Mouse (Mus musculus) heart, embryonic 11.5 days (tissue): Measurements from ENCODE around the gene Usp13. TPM values are rescaled to one million over a fixed set of nuclear protein-coding genes. Genes with fewer than 3 reads are reported as not detected.

Experiments
- ATAC-seq: fragments of 200-750 bp; cut with Nextera tagmentation; replicated peaks from 2 replicates; pipeline ENCODE4 v1.8.0; 2017; ENCODE audit warnings: moderate library complexity; ENCODE audit not compliant: insufficient number of reproducible peaks, low FRiP score, low TSS enrichment
- H3K27ac ChIP-seq: fragments of 300-500 bp; sonication (generic); 2 replicates; pipeline ENCODE4 v1.5.1; 2014; ENCODE audit warnings: mild to moderate bottlenecking, low read depth, low read length
- H3K27me3 ChIP-seq: fragments of 300-500 bp; sonication (generic); 2 replicates; pipeline ENCODE4 v1.6.1; 2014; ENCODE audit warnings: mild to moderate bottlenecking, low read length, mixed read lengths; ENCODE audit not compliant: control insufficient read depth, insufficient read depth
- H3K36me3 ChIP-seq: fragments of 300-500 bp; sonication (generic); 2 replicates; pipeline ENCODE4 v1.6.1; 2014; ENCODE audit warnings: mild to moderate bottlenecking, low read length, moderate library complexity, mixed read lengths; ENCODE audit not compliant: control insufficient read depth, insufficient read depth
- H3K4me1 ChIP-seq: fragments of 300-500 bp; sonication (generic); 2 replicates; pipeline ENCODE4 v1.6.1; 2014; ENCODE audit warnings: low read length; ENCODE audit not compliant: control insufficient read depth, insufficient read depth
- H3K4me2 ChIP-seq: fragments of 300-500 bp; sonication (generic); 2 replicates; pipeline ENCODE4 v1.6.1; 2014; ENCODE audit warnings: mild to moderate bottlenecking, moderate library complexity
- H3K4me3 ChIP-seq: fragments of 300-500 bp; sonication (generic); 2 replicates; pipeline ENCODE4 v1.5.1; 2014; ENCODE audit warnings: low read depth, low read length
- H3K9ac ChIP-seq: fragments of 300-500 bp; sonication (generic); 2 replicates; pipeline ENCODE4 v1.6.1; 2014; ENCODE audit warnings: mild to moderate bottlenecking, low read depth, low read length, moderate library complexity
- H3K9me3 ChIP-seq: fragments of 300-500 bp; sonication (generic); replicated peaks from 2 replicates; pipeline ENCODE4 v1.6.1; 2016; ENCODE audit warnings: low read length; ENCODE audit not compliant: control insufficient read depth
- WGBS: fragments of 180-500 bp; shearing (Covaris S2); extraction: QIAGEN DNeasy Blood & Tissue Kit; methylation state at CpG from one replicate; pipeline ENCODE4 v1.1.7; 2014; ENCODE audit not compliant: insufficient replicate concordance; 5-methylcytosine and 5-hydroxymethylcytosine counted together
- polyA plus RNA-seq: library from polyadenylated mRNA; unstranded; fragments of >200 nt; fragmentation: Nextera tagmentation; extraction: Ambion mirVana; gene quantifications from 2 replicates; pipeline ENCODE4 v1.2.1, GENCODE M21; 2014

Usp13 gene
- polyA plus RNA-seq = 43.3 and 60.4 TPM in 2 replicates

GRCm38 (mm10) chr3:32817357-32818326 lies at the start of gene Usp13:
TSS of gene Usp13 (plus strand) at chr3:32817546.
- peak; percentile 76 for ATAC-seq
- H3K4me1 ChIP-seq = peaks cover 23% of the 10 kb centered on the region
- H3K36me3 ChIP-seq = no peaks in the 10 kb centered on the region
- peak within 1 kb of the TSS; percentile 69 for H3K4me2 ChIP-seq
- H3K4me3 ChIP-seq = peak within 1 kb of the TSS; percentile 58
- H3K27ac ChIP-seq = peak within 1 kb of the TSS; percentile 94
- H3K9me3 ChIP-seq = no peaks in the 10 kb centered on the region
- WGBS = under 1% methylated on average over 82 of the region's 84 CpGs
- H3K27me3 ChIP-seq = no peaks in the 10 kb centered on the region
- peak within 1 kb of the TSS; percentile 93 for H3K9ac ChIP-seq

- no peaks in the 10 kb centered on the region for H3K9me3 ChIP-seq
- H3K4me2 ChIP-seq = no peak overlapping the region
- 77% methylated on average over 2 of the region's 2 CpGs for WGBS
- no peak overlapping the region for H3K4me3 ChIP-seq
- H3K36me3 ChIP-seq = no peaks in the 10 kb centered on the region
- no peak overlapping the region for H3K27ac ChIP-seq
- no peak for ATAC-seq
- no peaks in the 10 kb centered on the region for H3K4me1 ChIP-seq
- no peak overlapping the region for H3K9ac ChIP-seq
- no peaks in the 10 kb centered on the region for H3K27me3 ChIP-seq
Observed at GRCm38 (mm10) chr3:32770781-32771180, 46.6 kb upstream of the Usp13 start.

GRCm38 (mm10) chr3:32817001-32817356 lies 367 bp upstream of the Usp13 start:
- 0% methylated on average over 9 of the region's 9 CpGs for WGBS
- peak overlapping the region; percentile 69 for H3K4me2 ChIP-seq

GRCm38 (mm10) chr3:32818327-32818900 lies 1.1 kb downstream of the Usp13 start:
- Histone ChIP-seq H3K27me3 (no peaks in the 10 kb centered on the region), H3K9me3 (no peaks in the 10 kb centered on the region), H3K9ac (peak overlapping the region; percentile 93), H3K4me1 (peaks cover 31% of the 10 kb centered on the region), H3K27ac (peak overlapping the region; percentile 94), H3K36me3 (no peaks in the 10 kb centered on the region), H3K4me3 (peak overlapping the region; percentile 58), H3K4me2 (peak overlapping the region; percentile 69)
- no peak for ATAC-seq
- WGBS = 3% methylated on average over 12 of the region's 12 CpGs

More at GRCm38 (mm10) chr3:32817001-32817356, 367 bp upstream of the Usp13 start:
- peak; percentile 16; the same call in 1 of the 2 replicates for ATAC-seq
- peak overlapping the region; percentile 58 for H3K4me3 ChIP-seq
- H3K36me3 ChIP-seq = no peaks in the 10 kb centered on the region
- peak overlapping the region; percentile 94 for H3K27ac ChIP-seq
- peaks cover 16% of the 10 kb centered on the region for H3K4me1 ChIP-seq
- peak overlapping the region; percentile 93 for H3K9ac ChIP-seq
- no peaks in the 10 kb centered on the region for H3K9me3 ChIP-seq
- H3K27me3 ChIP-seq = no peaks in the 10 kb centered on the region

- 2% methylated on average over 2 of the region's 3 CpGs for WGBS
- Histone ChIP-seq H3K36me3 (peaks cover 6% of the 10 kb centered on the region; the same call in 1 of the 2 replicates), H3K9ac (peak overlapping the region; percentile 29; the same call in 1 of the 2 replicates), H3K27ac (peak overlapping the region; percentile 81), H3K4me2 (peak overlapping the region; percentile 52), H3K9me3 (no peaks in the 10 kb centered on the region), H3K27me3 (no peaks in the 10 kb centered on the region), H3K4me1 (peaks cover 40% of the 10 kb centered on the region), H3K4me3 (peak overlapping the region; percentile 15; the same call in 1 of the 2 replicates)
- peak; percentile 64 for ATAC-seq
Observed at GRCm38 (mm10) chr3:32822620-32823019, 5.3 kb downstream of the Usp13 start.

GRCm38 (mm10) chr3:32824923-32825322 lies 7.6 kb downstream of the Usp13 start:
- H3K27me3 ChIP-seq = no peaks in the 10 kb centered on the region
- ATAC-seq = no peak
- 53% methylated on average over 5 of the region's 5 CpGs for WGBS
- H3K4me1 ChIP-seq = peaks cover 42% of the 10 kb centered on the region
- no peak overlapping the region for H3K27ac ChIP-seq
- H3K4me3 ChIP-seq = no peak overlapping the region
- H3K4me2 ChIP-seq = no peak overlapping the region
- peaks cover 6% of the 10 kb centered on the region; the same call in 1 of the 2 replicates for H3K36me3 ChIP-seq
- H3K9me3 ChIP-seq = no peaks in the 10 kb centered on the region
- H3K9ac ChIP-seq = no peak overlapping the region

- H3K27me3 ChIP-seq = no peaks in the 10 kb centered on the region
- no peak overlapping the region for H3K9ac ChIP-seq
- no peak for ATAC-seq
- H3K27ac ChIP-seq = no peak overlapping the region
- 80% methylated on average over 3 of the region's 3 CpGs for WGBS
- peaks cover 36% of the 10 kb centered on the region for H3K4me1 ChIP-seq
- no peak overlapping the region for H3K4me2 ChIP-seq
- no peak overlapping the region for H3K4me3 ChIP-seq
- peaks cover 6% of the 10 kb centered on the region; the same call in 1 of the 2 replicates for H3K36me3 ChIP-seq
- H3K9me3 ChIP-seq = no peaks in the 10 kb centered on the region
Observed at GRCm38 (mm10) chr3:32825964-32826479, 8.7 kb downstream of the Usp13 start.

- no peak overlapping the region for H3K4me2 ChIP-seq
- no peak overlapping the region for H3K27ac ChIP-seq
- no peak overlapping the region for H3K4me3 ChIP-seq
- peaks cover 32% of the 10 kb centered on the region for H3K4me1 ChIP-seq
- H3K27me3 ChIP-seq = no peaks in the 10 kb centered on the region
- no peak overlapping the region for H3K9ac ChIP-seq
- no peak for ATAC-seq
- WGBS = 76% methylated on average over 6 of the region's 6 CpGs
- no peaks in the 10 kb centered on the region for H3K9me3 ChIP-seq
- H3K36me3 ChIP-seq = peaks cover 6% of the 10 kb centered on the region; the same call in 1 of the 2 replicates
Observed at GRCm38 (mm10) chr3:32826701-32827100, 9.4 kb downstream of the Usp13 start.
